In genomic region chr3:145701945-145702344, GRCm38 (mm10) we compare ENCODE assay signal across 17 mouse cellular contexts. TPM values are rescaled to one million over a fixed set of nuclear protein-coding genes. Genes with fewer than 3 reads are reported as not detected.
DNase-seq lines count a peak whose midpoint lies in the region; ATAC-seq and TF ChIP-seq lines count a peak whose summit lies in the region.
"Had no signal": no experiment of that assay in that cellular context is flagged by ENCODE, and none has a peak within 500 bp of the region (broad histone marks: within the 10 kb centered on the region; RNA-seq: fewer than 3 reads in every experiment).

No protein-coding gene starts in this region.

- no peaks in the 10 kb centered on the region for H3K36me3 ChIP-seq in forebrain, embryonic 14.5 days (ENCODE audit: control insufficient read depth, insufficient read depth, low read length)
- no peaks in the 10 kb centered on the region for H3K36me3 ChIP-seq in forebrain, embryonic 13.5 days (ENCODE audit: poor library complexity, severe bottlenecking)
- H3K36me3 ChIP-seq in testis, adult 2 months (ENCODE audit: control insufficient read depth, insufficient read depth, low read length) = no peaks in the 10 kb centered on the region
- no peaks in the 10 kb centered on the region for H3K36me3 ChIP-seq in liver, embryonic 13.5 days
- H3K36me3 ChIP-seq in intestine, postnatal 0 days (ENCODE audit: control insufficient read depth, insufficient read depth) = no peaks in the 10 kb centered on the region
- H3K36me3 ChIP-seq: embryonic facial prominence, embryonic 15.5 days; liver, embryonic 15.5 days; neural tube, embryonic 12.5 days had no signal

- WGBS in forebrain, embryonic 14.5 days = 80% methylated on average over 6 of the region's 6 CpGs
- 87% methylated on average over 6 of the region's 6 CpGs for WGBS in forebrain, embryonic 13.5 days
- WGBS in liver, embryonic 13.5 days (ENCODE audit: insufficient replicate concordance) = 69% methylated on average over 6 of the region's 6 CpGs
- 86% methylated on average over 6 of the region's 6 CpGs for WGBS in intestine, postnatal 0 days

- TF ChIP-seq POLR2A in testis, adult 2 months (IDR thresholded peaks at IDR 0.05; ENCODE audit: control insufficient read depth, low read depth, low read length) = peak; percentile 59; the same call in 1 of the 2 replicates

- H3K9ac ChIP-seq in forebrain, embryonic 14.5 days (ENCODE audit: low read length) = no peak overlapping the region
- H3K9ac ChIP-seq in forebrain, embryonic 13.5 days = no peak overlapping the region
- H3K9ac ChIP-seq in liver, embryonic 13.5 days = no peak overlapping the region
- H3K9ac ChIP-seq in intestine, postnatal 0 days (ENCODE audit: low read depth, low read length) = no peak overlapping the region
- H3K9ac ChIP-seq: embryonic facial prominence, embryonic 15.5 days; liver, embryonic 15.5 days; neural tube, embryonic 12.5 days had no signal

- no peaks in the 10 kb centered on the region for H3K9me3 ChIP-seq in forebrain, embryonic 14.5 days (replicated peaks; ENCODE audit: control insufficient read depth, low read length)
- no peaks in the 10 kb centered on the region for H3K9me3 ChIP-seq in forebrain, embryonic 13.5 days (replicated peaks)
- H3K9me3 ChIP-seq in liver, embryonic 13.5 days (replicated peaks) = no peaks in the 10 kb centered on the region
- H3K9me3 ChIP-seq in intestine, postnatal 0 days (ENCODE audit: control insufficient read depth) = no peaks in the 10 kb centered on the region
- H3K9me3 ChIP-seq: embryonic facial prominence, embryonic 15.5 days; liver, embryonic 15.5 days; neural tube, embryonic 12.5 days had no signal

- H3K27me3 ChIP-seq in forebrain, embryonic 14.5 days (replicated peaks; ENCODE audit: control insufficient read depth, insufficient read depth, low read length) = no peaks in the 10 kb centered on the region
- H3K27me3 ChIP-seq in forebrain, embryonic 13.5 days = no peaks in the 10 kb centered on the region
- no peaks in the 10 kb centered on the region for H3K27me3 ChIP-seq in testis, adult 2 months (ENCODE audit: control insufficient read depth, insufficient read depth, low read length)
- no peaks in the 10 kb centered on the region for H3K27me3 ChIP-seq in liver, embryonic 13.5 days
- H3K27me3 ChIP-seq in intestine, postnatal 0 days (replicated peaks; ENCODE audit: control insufficient read depth, insufficient read depth, low read length) = no peaks in the 10 kb centered on the region
- H3K27me3 ChIP-seq: embryonic facial prominence, embryonic 15.5 days; liver, embryonic 15.5 days; neural tube, embryonic 12.5 days had no signal

- TF ChIP-seq CTCF in testis, adult 2 months (IDR thresholded peaks at IDR 0.05; ENCODE audit: control insufficient read depth, insufficient read depth, insufficient replicate concordance, low read depth, low read length) = no peak
- TF ChIP-seq CTCF in intestine, postnatal 0 days (IDR thresholded peaks at IDR 0.05; ENCODE audit: low read depth) = no peak

- no peak overlapping the region for H3K4me2 ChIP-seq in forebrain, embryonic 14.5 days (ENCODE audit: low read length)
- H3K4me2 ChIP-seq in forebrain, embryonic 13.5 days = no peak overlapping the region
- no peak overlapping the region for H3K4me2 ChIP-seq in liver, embryonic 13.5 days
- no peak overlapping the region for H3K4me2 ChIP-seq in intestine, postnatal 0 days (replicated peaks; ENCODE audit: low read depth)
- H3K4me2 ChIP-seq: embryonic facial prominence, embryonic 15.5 days; liver, embryonic 15.5 days; neural tube, embryonic 12.5 days had no signal

- DNase-seq in forebrain, embryonic 14.5 days (ENCODE audit: low spot score) = no peak
- no peak for DNase-seq in testis, postnatal 10 days (ENCODE audit: low spot score)
- peak; percentile 4 for DNase-seq in liver, embryonic 13.5 days
- DNase-seq in spleen, postnatal 36 days (ENCODE audit: low spot score in 2 of 2) = no peak
- no peak for DNase-seq in natural killer cell, adult 2 months (ENCODE audit: low spot score in 2 of 2)
- DNase-seq: adrenal gland, adult 8-10 months; cerebellum, postnatal 25 days; heart, adult 18-20 months; kidney, postnatal 14 days; thymus, adult 2 months had no signal

- 0 out of 2 replicates have a peak, but pooled peaks have one; percentile 29 for ATAC-seq in forebrain, embryonic 14.5 days
- ATAC-seq in forebrain, embryonic 13.5 days = no peak
- peak; percentile 66; the same call in 1 of the 2 replicates for ATAC-seq in liver, embryonic 13.5 days (ENCODE audit: low read depth)
- no peak for ATAC-seq in intestine, postnatal 0 days

- H3K27ac ChIP-seq in forebrain, embryonic 14.5 days (ENCODE audit: low read depth, low read length) = no peak overlapping the region
- H3K27ac ChIP-seq in forebrain, embryonic 13.5 days = no peak overlapping the region
- H3K27ac ChIP-seq in testis, adult 2 months (ENCODE audit: control insufficient read depth, insufficient read depth, low read depth, low read length) = no peak overlapping the region
- no peak overlapping the region for H3K27ac ChIP-seq in liver, embryonic 13.5 days
- no peak overlapping the region for H3K27ac ChIP-seq in intestine, postnatal 0 days (ENCODE audit: low read depth, low read length)
- H3K27ac ChIP-seq: embryonic facial prominence, embryonic 15.5 days; liver, embryonic 15.5 days; neural tube, embryonic 12.5 days had no signal

- no peak overlapping the region for H3K4me3 ChIP-seq in forebrain, embryonic 14.5 days (ENCODE audit: low read depth, low read length)
- no peak overlapping the region for H3K4me3 ChIP-seq in forebrain, embryonic 13.5 days
- H3K4me3 ChIP-seq in testis, adult 2 months (ENCODE audit: control insufficient read depth, low read depth, low read length) = peak overlapping the region; percentile 72
- no peak overlapping the region for H3K4me3 ChIP-seq in liver, embryonic 13.5 days (replicated peaks)
- H3K4me3 ChIP-seq in intestine, postnatal 0 days (ENCODE audit: low read depth, low read length) = no peak overlapping the region
- H3K4me3 ChIP-seq: embryonic facial prominence, embryonic 15.5 days; liver, embryonic 15.5 days; megakaryocyte, embryonic 14.5 days; neural tube, embryonic 12.5 days had no signal

- no peaks in the 10 kb centered on the region for H3K4me1 ChIP-seq in forebrain, embryonic 14.5 days (ENCODE audit: control insufficient read depth, insufficient read depth, low read length)
- H3K4me1 ChIP-seq in forebrain, embryonic 13.5 days = peaks cover 12% of the 10 kb centered on the region; the same call in 1 of the 2 replicates
- peaks cover 4% of the 10 kb centered on the region for H3K4me1 ChIP-seq in testis, adult 2 months (ENCODE audit: control insufficient read depth, insufficient read depth, low read length)
- H3K4me1 ChIP-seq in liver, embryonic 13.5 days (replicated peaks) = no peaks in the 10 kb centered on the region; the same call in 1 of the 2 replicates
- no peaks in the 10 kb centered on the region for H3K4me1 ChIP-seq in intestine, postnatal 0 days (replicated peaks; ENCODE audit: control insufficient read depth, insufficient read depth, low read length)
- H3K4me1 ChIP-seq: liver, embryonic 15.5 days had no signal

RNA-seq across cellular contexts. Expression of gene Ccn1, which starts 52.2 kb away (rescaled TPM):
- polyA plus RNA-seq in forebrain, embryonic 14.5 days (2014; fragmentation: Nextera tagmentation; extraction: Ambion mirVana) = 14.6 and 16.4 TPM in 2 replicates
- 32.9 and 35.6 TPM in 2 replicates for polyA plus RNA-seq in forebrain, embryonic 13.5 days (2015; fragmentation: Nextera tagmentation; extraction: Ambion mirVana)
- polyA plus RNA-seq in testis, adult 2 months (2012; rRNA removed) = 2.0 and 4.0 TPM in 2 replicates
- polyA plus RNA-seq in liver, embryonic 13.5 days (2015; fragmentation: Nextera tagmentation; extraction: Ambion mirVana) = 6.3 and 7.5 TPM in 2 replicates
- 33.1 and 37.0 TPM in 2 replicates for polyA plus RNA-seq in intestine, postnatal 0 days (2015; fragmentation: Nextera tagmentation; extraction: Ambion mirVana)

RNA-seq across cellular contexts. Expression of gene Ddah1, which starts 56.5 kb away (rescaled TPM):
- 129 and 147 TPM in 2 replicates for polyA plus RNA-seq in forebrain, embryonic 14.5 days (2014; fragmentation: Nextera tagmentation; extraction: Ambion mirVana)
- polyA plus RNA-seq in forebrain, embryonic 13.5 days (2015; fragmentation: Nextera tagmentation; extraction: Ambion mirVana) = 128 and 149 TPM in 2 replicates
- polyA plus RNA-seq in testis, adult 2 months (2012; rRNA removed) = 8.0 and 11.0 TPM in 2 replicates
- 37.6 and 39.3 TPM in 2 replicates for polyA plus RNA-seq in liver, embryonic 13.5 days (2015; fragmentation: Nextera tagmentation; extraction: Ambion mirVana)
- polyA plus RNA-seq in intestine, postnatal 0 days (2015; fragmentation: Nextera tagmentation; extraction: Ambion mirVana) = 24.9 and 25.9 TPM in 2 replicates

Comparison
In these comparisons a context has a peak if more than half of its experiments do, and no peak if none do; other contexts are left out.
1. ATAC-seq: peak in forebrain, embryonic 14.5 days (single experiment) and liver, embryonic 13.5 days (single experiment); none in forebrain, embryonic 13.5 days (single experiment) and intestine, postnatal 0 days (single experiment).